Mouse (Mus musculus): ENCODE data around the gene Zfp697. TPM values are rescaled to one million over a fixed set of nuclear protein-coding genes. Genes with fewer than 3 reads are reported as not detected.
"Not testable (repeated sequence)": the region's sequence is repeated elsewhere in the genome, so short reads cannot be mapped to it uniquely, and the experiment has no call there.

The Zfp697 gene
- polyA plus RNA-seq, 1 experiment from 2014 or later: 9.0 TPM

DNA sequence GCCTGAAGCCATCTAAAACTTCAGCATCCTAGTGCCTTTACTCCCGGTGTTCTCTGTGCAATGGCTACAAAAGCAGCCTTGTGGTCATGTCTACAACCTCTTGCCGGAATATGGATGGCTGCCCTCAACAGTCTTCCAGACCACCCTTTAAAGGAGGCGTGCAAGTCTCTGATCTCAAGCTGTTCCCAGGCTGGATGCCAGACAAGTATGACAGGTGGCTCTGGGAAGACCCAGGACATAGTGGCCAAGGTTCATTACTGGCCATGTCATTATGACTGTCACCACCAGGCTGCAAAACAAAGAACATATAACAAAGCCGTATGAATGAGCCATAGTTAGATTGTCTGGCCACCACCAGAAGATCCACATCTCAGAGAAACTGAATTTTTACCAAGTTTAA lies 4.0 kb upstream of the Zfp697 start:
- Histone ChIP-seq H3K27me3 (no peaks in the 10 kb centered on the region), H3K4me1 (peaks cover 5% of the 10 kb centered on the region), H3K9me3 (no peaks in the 10 kb centered on the region), H3K4me3 (no peak overlapping the region), H3K9ac (no peak overlapping the region), H3K27ac (no peak overlapping the region), H3K36me3 (no peaks in the 10 kb centered on the region), H3K4me2 (replicated peaks) (no peak overlapping the region)
- 83% methylated on average over 4 of the region's 4 CpGs for WGBS
- no peak for ATAC-seq (ENCODE audit: low FRiP score, low read depth)

GRCm38 (mm10) chr3:98379236-98379635 lies 3.0 kb upstream of the Zfp697 start:
- Histone ChIP-seq H3K36me3 (no peaks in the 10 kb centered on the region), H3K4me2 (replicated peaks) (no peak overlapping the region), H3K4me3 (no peak overlapping the region), H3K9me3 (no peaks in the 10 kb centered on the region), H3K9ac (no peak overlapping the region), H3K4me1 (peaks cover 11% of the 10 kb centered on the region), H3K27ac (no peak overlapping the region), H3K27me3 (no peaks in the 10 kb centered on the region)
- WGBS: 14% methylated on average over 7 of the region's 7 CpGs
- no peak for ATAC-seq (ENCODE audit: low FRiP score, low read depth)

GRCm38 (mm10) chr3:98381677-98382245 lies 500 bp upstream of the Zfp697 start:
- ATAC-seq (ENCODE audit: low FRiP score, low read depth): peak; percentile 38
- Histone ChIP-seq H3K4me3 (peak overlapping the region; percentile 89), H3K36me3 (no peaks in the 10 kb centered on the region), H3K4me1 (peaks cover 11% of the 10 kb centered on the region), H3K9me3 (no peaks in the 10 kb centered on the region), H3K4me2 (replicated peaks) (peak overlapping the region; percentile 96), H3K27ac (no peak overlapping the region), H3K27me3 (no peaks in the 10 kb centered on the region), H3K9ac (peak overlapping the region; percentile 87)
- WGBS: 8% methylated on average over 17 of the region's 17 CpGs

DNA sequence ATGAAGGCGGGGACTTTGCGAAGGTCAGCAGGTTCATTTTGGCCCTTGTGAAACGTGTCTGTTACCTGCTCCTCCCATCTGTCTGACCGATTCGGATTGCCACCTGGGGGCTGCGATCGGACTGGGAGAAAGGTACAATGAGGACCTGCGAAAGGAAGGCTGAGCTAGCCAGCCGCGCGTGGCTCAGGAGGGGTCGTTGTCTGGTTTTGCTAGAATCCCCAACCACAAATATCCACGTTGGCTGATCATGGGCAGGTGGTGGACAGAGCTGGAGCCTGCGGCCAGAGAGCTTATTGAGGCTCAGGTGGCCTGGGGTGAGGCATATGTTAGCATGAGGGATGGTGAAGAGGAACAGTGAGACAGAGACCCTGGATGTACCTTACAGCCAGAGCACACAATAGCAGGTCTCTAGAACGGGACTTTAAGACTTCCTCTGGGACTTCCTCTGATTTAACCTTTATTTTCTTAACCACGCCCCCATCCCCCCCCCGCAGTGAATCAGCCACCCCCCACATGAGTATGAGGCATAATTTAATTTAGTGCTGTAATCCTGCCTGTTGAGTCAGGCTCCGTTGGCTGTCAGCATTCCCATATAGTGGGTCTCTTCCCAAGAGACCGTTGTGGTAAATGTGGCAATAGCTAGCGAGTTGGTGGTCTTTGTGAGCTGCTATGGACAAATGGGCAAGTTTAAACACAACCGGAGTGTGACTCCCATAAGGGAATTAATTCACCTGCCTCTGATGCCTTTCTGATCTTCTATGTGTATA lies 946 bp downstream of the Zfp697 start:
- H3K4me3 ChIP-seq: peak overlapping the region; percentile 89
- no peak for ATAC-seq (ENCODE audit: low FRiP score, low read depth)
- H3K36me3 ChIP-seq: no peaks in the 10 kb centered on the region
- H3K9ac ChIP-seq: peak overlapping the region; percentile 87
- no peak overlapping the region for H3K27ac ChIP-seq
- no peaks in the 10 kb centered on the region for H3K9me3 ChIP-seq
- H3K27me3 ChIP-seq: no peaks in the 10 kb centered on the region
- WGBS: 9% methylated on average over 21 of the region's 21 CpGs
- H3K4me2 ChIP-seq (replicated peaks): peak overlapping the region; percentile 96
- H3K4me1 ChIP-seq: peaks cover 11% of the 10 kb centered on the region

- Histone ChIP-seq H3K27me3 (no peaks in the 10 kb centered on the region), H3K36me3 (no peaks in the 10 kb centered on the region), H3K4me1 (peaks cover 11% of the 10 kb centered on the region), H3K4me3 (no peak overlapping the region), H3K9me3 (no peaks in the 10 kb centered on the region), H3K9ac (no peak overlapping the region), H3K27ac (no peak overlapping the region), H3K4me2 (replicated peaks) (no peak overlapping the region)
- ATAC-seq (ENCODE audit: low FRiP score, low read depth): no peak
- WGBS: 71% methylated on average over 4 of the region's 4 CpGs
These were observed 4.8 kb downstream of the Zfp697 start for GRCm38 (mm10) chr3:98387086-98387485.

DNA sequence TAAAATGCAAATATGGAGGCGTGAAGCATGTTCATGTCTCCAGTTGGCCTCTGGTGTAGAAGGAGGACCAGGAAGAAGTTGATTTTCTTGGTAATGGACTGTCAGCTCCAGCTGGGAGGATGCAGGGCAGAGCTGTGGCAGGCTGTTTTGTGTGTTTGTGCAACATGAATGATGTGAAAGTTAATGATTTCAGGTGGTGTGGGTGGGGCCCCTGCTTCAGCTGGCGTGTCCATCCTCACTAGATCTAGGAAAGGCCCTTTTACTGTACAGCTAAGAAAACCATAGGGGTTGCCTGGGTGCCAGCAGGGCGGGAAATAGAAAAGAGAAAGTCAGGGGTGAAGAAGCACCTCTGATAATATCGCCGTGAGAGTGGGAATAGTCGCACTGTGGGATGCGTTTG lies 5.5 kb downstream of the Zfp697 start:
- Histone ChIP-seq H3K36me3 (no peaks in the 10 kb centered on the region), H3K9ac (no peak overlapping the region), H3K27me3 (no peaks in the 10 kb centered on the region), H3K4me3 (no peak overlapping the region), H3K4me1 (peaks cover 11% of the 10 kb centered on the region), H3K4me2 (replicated peaks) (no peak overlapping the region), H3K27ac (no peak overlapping the region), H3K9me3 (no peaks in the 10 kb centered on the region)
- WGBS: 86% methylated on average over 7 of the region's 7 CpGs
- no peak for ATAC-seq (ENCODE audit: low FRiP score, low read depth)

DNA sequence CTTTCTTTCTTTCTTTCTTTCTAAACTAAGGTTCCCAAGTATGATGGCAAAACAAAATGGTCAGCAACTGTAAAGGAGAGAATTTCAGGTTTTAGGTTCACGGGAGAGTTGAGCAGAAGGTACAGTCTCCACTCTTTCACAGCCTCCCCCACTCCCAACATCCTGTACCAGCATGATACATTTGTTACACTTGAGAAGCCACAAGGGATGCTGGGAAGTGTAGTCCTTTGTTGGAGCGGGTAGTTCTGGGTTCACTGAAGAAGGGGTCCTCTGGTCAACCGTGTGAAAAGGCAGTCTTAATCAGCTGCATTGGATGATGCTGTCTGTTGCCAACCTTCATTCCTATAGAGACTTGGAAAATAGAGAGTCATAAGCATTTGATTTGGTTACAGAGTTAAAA lies 7.0 kb downstream of the Zfp697 start:
- whole genome bisulfite sequencing: 76% methylated on average over 3 of the region's 3 CpGs
- Histone ChIP-seq H3K4me2 (replicated peaks) (no peak overlapping the region), H3K9me3 (no peaks in the 10 kb centered on the region), H3K4me1 (no peaks in the 10 kb centered on the region), H3K4me3 (no peak overlapping the region), H3K36me3 (no peaks in the 10 kb centered on the region), H3K9ac (no peak overlapping the region), H3K27me3 (no peaks in the 10 kb centered on the region), H3K27ac (no peak overlapping the region)
- no peak for ATAC-seq (ENCODE audit: low FRiP score, low read depth)

DNA sequence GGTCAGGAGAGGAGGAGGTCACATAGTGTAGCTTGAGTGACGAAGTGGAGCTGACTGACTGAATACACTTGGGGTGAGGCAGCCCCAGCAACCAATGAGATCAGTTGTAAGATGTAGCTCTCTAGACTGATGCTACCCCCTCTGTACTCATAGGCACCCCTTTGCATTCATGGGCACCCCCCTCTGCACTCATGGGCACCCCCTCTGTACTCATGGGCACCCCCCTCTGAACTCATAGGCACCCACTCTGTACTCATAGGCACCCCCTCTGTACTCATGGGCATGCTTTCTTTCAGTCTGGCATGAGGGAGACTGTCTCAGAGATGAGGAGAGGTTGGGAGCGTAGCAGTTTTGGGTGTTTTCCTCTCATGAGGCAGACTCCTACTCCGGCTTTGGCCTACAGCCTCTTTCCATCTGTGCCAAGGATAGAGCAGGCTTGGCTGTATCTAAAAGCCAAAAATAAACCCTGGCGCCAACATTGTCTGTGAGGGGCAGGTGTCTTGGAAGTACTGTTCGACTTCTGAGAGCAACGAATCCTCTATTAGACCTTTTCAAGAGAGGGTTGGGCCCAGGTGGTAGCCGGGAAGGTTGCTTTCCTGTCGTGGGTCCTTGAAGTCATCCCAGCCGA lies 22.1 kb downstream of the Zfp697 start:
- H3K36me3 ChIP-seq; H3K4me3 ChIP-seq; H3K9ac ChIP-seq; H3K4me2 ChIP-seq (replicated peaks); H3K4me1 ChIP-seq; ATAC-seq (ENCODE audit: low FRiP score, low read depth); H3K27ac ChIP-seq; H3K27me3 ChIP-seq; H3K9me3 ChIP-seq: not testable (repeated sequence)
- WGBS: 93% methylated on average over 9 of the region's 9 CpGs

GRCm38 (mm10) chr3:98405877-98406276 lies 23.6 kb downstream of the Zfp697 start:
- not testable (repeated sequence) for H3K9me3 ChIP-seq; H3K4me2 ChIP-seq (replicated peaks); H3K4me1 ChIP-seq; H3K27ac ChIP-seq; H3K27me3 ChIP-seq; H3K36me3 ChIP-seq; ATAC-seq (ENCODE audit: low FRiP score, low read depth); H3K4me3 ChIP-seq; H3K9ac ChIP-seq
- 83% methylated on average over 6 of the region's 6 CpGs for WGBS

- not testable (repeated sequence) for ATAC-seq (ENCODE audit: low FRiP score, low read depth); H3K4me2 ChIP-seq (replicated peaks); H3K27ac ChIP-seq; H3K27me3 ChIP-seq; H3K9ac ChIP-seq; H3K9me3 ChIP-seq; H3K4me3 ChIP-seq; H3K36me3 ChIP-seq; H3K4me1 ChIP-seq
- 72% methylated on average over 12 of the region's 12 CpGs for WGBS
These were observed 24.4 kb downstream of the Zfp697 start for GRCm38 (mm10) chr3:98406569-98407144.

DNA sequence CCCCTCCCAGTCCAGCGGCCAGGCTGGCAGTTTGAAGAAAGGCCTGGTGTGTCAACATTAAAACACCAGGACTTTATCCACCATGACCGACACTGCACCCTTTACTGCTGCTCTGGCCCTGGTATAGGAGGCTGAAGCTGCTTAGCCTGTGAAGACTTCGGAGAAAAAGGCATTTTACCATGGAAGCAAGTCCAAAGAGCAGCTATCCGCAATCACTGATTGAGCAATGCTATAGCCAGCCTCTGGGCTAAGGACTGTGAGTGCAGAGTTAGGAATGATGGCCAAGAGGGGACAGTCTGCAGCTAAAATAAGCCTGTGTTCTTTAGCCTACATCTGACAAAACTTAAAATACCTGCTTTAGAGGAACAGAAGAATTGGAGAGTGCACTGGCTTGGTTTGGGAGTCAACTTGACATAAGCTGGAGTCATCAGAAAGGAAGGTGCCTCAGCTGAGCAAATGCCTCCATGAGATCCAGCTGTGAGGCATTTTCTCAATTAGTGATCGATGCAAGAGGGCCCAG lies 25.1 kb downstream of the Zfp697 start:
- not testable (repeated sequence) for H3K9ac ChIP-seq; ATAC-seq (ENCODE audit: low FRiP score, low read depth); H3K9me3 ChIP-seq; H3K27ac ChIP-seq; H3K4me2 ChIP-seq (replicated peaks); H3K36me3 ChIP-seq; H3K4me3 ChIP-seq; H3K27me3 ChIP-seq; H3K4me1 ChIP-seq
- WGBS: 66% methylated on average over 5 of the region's 5 CpGs

All from limb, embryonic 13.5 days (tissue).